In the genomic region with DNA sequence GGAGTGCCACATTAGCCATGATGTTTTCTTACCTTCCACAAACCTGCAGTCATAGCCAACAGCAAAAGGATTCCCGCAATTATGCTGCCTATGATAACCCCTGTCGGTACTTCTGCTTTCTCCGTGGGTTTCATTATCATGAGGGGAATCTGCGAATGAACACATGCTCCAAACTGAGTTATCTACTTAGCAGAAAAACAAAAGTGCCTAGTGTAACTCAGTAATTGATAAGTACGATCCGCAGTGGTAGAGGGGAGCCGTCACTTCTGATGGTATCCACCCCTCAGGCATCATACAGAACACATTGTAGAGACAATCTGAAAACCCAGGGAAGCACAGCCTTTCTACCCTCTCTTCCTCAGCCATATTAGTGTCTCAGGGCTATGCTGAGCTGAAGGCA, we compare ENCODE assay signal across 24 mouse cellular contexts. TPM values are rescaled to one million over a fixed set of nuclear protein-coding genes. Genes with fewer than 3 reads are reported as not detected.
DNase-seq lines count a peak whose midpoint lies in the region; ATAC-seq and TF ChIP-seq lines count a peak whose summit lies in the region.
"Had no signal": no experiment of that assay in that cellular context is flagged by ENCODE, and none has a peak within 500 bp of the region (broad histone marks: within the 10 kb centered on the region; RNA-seq: fewer than 3 reads in every experiment).

No protein-coding gene starts in this region.

- no peak overlapping the region for H3K9ac ChIP-seq in embryonic facial prominence, embryonic 12.5 days
- H3K9ac ChIP-seq in liver, embryonic 14.5 days (replicated peaks): no peak overlapping the region
- no peak overlapping the region; the same call in 1 of the 2 replicates for H3K9ac ChIP-seq in liver, embryonic 12.5 days
- H3K9ac ChIP-seq: embryonic facial prominence, embryonic 13.5 days; forebrain, embryonic 13.5 days; forebrain, postnatal 0 days; heart, embryonic 12.5 days had no signal

- intact Hi-C loops in gastrocnemius, postnatal 36 days (cut with DNase I): loop anchor here (10.0 kb wide), 1 partner anchor 258 kb away; the partner anchor contains the start of gene Pelo

- no peak for ATAC-seq in embryonic facial prominence, embryonic 12.5 days (ENCODE audit: insufficient number of reproducible peaks, insufficient read depth, low FRiP score, low TSS enrichment)
- peak; percentile 39 for ATAC-seq in liver, embryonic 14.5 days (ENCODE audit: insufficient read depth)
- ATAC-seq in liver, embryonic 12.5 days: no peak
- ATAC-seq in granulocyte monocyte progenitor cell, adult 5-6 weeks (replicated peaks; ENCODE audit: poor library complexity, severe bottlenecking): peak; percentile 21; the same call in 1 of the 2 replicates
- ATAC-seq in megakaryocyte-erythroid progenitor cell, adult 5-6 weeks (replicated peaks; ENCODE audit: low FRiP score, low TSS enrichment, poor library complexity, severe bottlenecking): peak; percentile 77
- ATAC-seq: activated CD4-positive, CD25-positive, alpha-beta regulatory T cell, adult 4 months; CD4-positive, CD25-positive, alpha-beta regulatory T cell, adult 4 months; forebrain, embryonic 13.5 days; forebrain, postnatal 0 days; hindbrain, postnatal 0 days; Patski had no signal

- no peaks in the 10 kb centered on the region for H3K27me3 ChIP-seq in embryonic facial prominence, embryonic 12.5 days
- H3K27me3 ChIP-seq in embryonic facial prominence, embryonic 10.5 days (replicated peaks; ENCODE audit: low read depth, poor library complexity, severe bottlenecking): no peaks in the 10 kb centered on the region
- no peaks in the 10 kb centered on the region for H3K27me3 ChIP-seq in liver, embryonic 14.5 days (ENCODE audit: control insufficient read depth, insufficient read depth, low read length)
- H3K27me3 ChIP-seq in liver, embryonic 12.5 days (replicated peaks): no peaks in the 10 kb centered on the region
- H3K27me3 ChIP-seq: embryonic facial prominence, embryonic 13.5 days; forebrain, embryonic 13.5 days; heart, embryonic 12.5 days; Patski had no signal

- no peak overlapping the region for H3K4me2 ChIP-seq in embryonic facial prominence, embryonic 12.5 days (replicated peaks)
- H3K4me2 ChIP-seq in liver, embryonic 14.5 days (ENCODE audit: low read depth): no peak overlapping the region
- H3K4me2 ChIP-seq in liver, embryonic 12.5 days: no peak overlapping the region
- H3K4me2 ChIP-seq: embryonic facial prominence, embryonic 13.5 days; forebrain, embryonic 13.5 days; heart, embryonic 12.5 days had no signal

- no peak for DNase-seq in embryonic facial prominence, embryonic 10.5 days (ENCODE audit: low spot score)
- no peak for DNase-seq in liver, embryonic 14.5 days (ENCODE audit: low read depth in 3 of 3, low spot score in 3 of 3)
- no peak for DNase-seq in gastrocnemius, postnatal 36 days
- DNase-seq in heart, adult 8-10 months (ENCODE audit: low spot score): no peak
- DNase-seq: adrenal gland, postnatal 25 days; B cell, adult 2 months; cerebellum, adult 18-20 months; cerebellum, postnatal 10 days; embryo, embryonic 11 days; forebrain, postnatal 0 days; gastrocnemius, adult 2 months; gastrocnemius, postnatal 25 days; heart, adult 18-20 months had no signal

- no peaks in the 10 kb centered on the region for H3K9me3 ChIP-seq in embryonic facial prominence, embryonic 12.5 days
- no peaks in the 10 kb centered on the region for H3K9me3 ChIP-seq in embryonic facial prominence, embryonic 10.5 days
- H3K9me3 ChIP-seq in liver, embryonic 14.5 days (ENCODE audit: control insufficient read depth, low read length): no peaks in the 10 kb centered on the region
- H3K9me3 ChIP-seq in liver, embryonic 12.5 days (replicated peaks): no peaks in the 10 kb centered on the region
- H3K9me3 ChIP-seq: embryonic facial prominence, embryonic 13.5 days; forebrain, embryonic 13.5 days; heart, embryonic 12.5 days had no signal

- 84% methylated on average over 7 of the region's 7 CpGs for WGBS in embryonic facial prominence, embryonic 12.5 days
- WGBS in embryonic facial prominence, embryonic 10.5 days: 82% methylated on average over 7 of the region's 7 CpGs
- 10% methylated on average over 7 of the region's 7 CpGs for whole genome bisulfite sequencing in liver, embryonic 14.5 days (ENCODE audit: insufficient replicate concordance)
- WGBS in liver, embryonic 12.5 days (ENCODE audit: insufficient replicate concordance): 24% methylated on average over 7 of the region's 7 CpGs

- TF ChIP-seq CTCF in liver, embryonic 14.5 days (IDR thresholded peaks at IDR 0.05; ENCODE audit: low read depth): no peak

- no peak for TF ChIP-seq EP300 in liver, embryonic 14.5 days (IDR thresholded peaks at IDR 0.05; ENCODE audit: low read depth)

- H3K4me1 ChIP-seq in embryonic facial prominence, embryonic 12.5 days: peaks cover 6% of the 10 kb centered on the region; the same call in 1 of the 2 replicates
- H3K4me1 ChIP-seq in embryonic facial prominence, embryonic 10.5 days: peaks cover 12% of the 10 kb centered on the region
- peaks cover 0 to 11% of the 10 kb centered on the region in 2 experiments; a peak in 2 of 4 replicates for H3K4me1 ChIP-seq in liver, embryonic 14.5 days (replicated peaks; ENCODE audit: control insufficient read depth in 2 of 2, insufficient read depth in 2 of 2, low read length in 1 of 2)
- H3K4me1 ChIP-seq in liver, embryonic 12.5 days: peaks cover 15% of the 10 kb centered on the region; the same call in 1 of the 2 replicates

- H3K27ac ChIP-seq in embryonic facial prominence, embryonic 12.5 days: peak overlapping the region; percentile 6; the same call in 1 of the 2 replicates
- no peak overlapping the region for H3K27ac ChIP-seq in embryonic facial prominence, embryonic 10.5 days (replicated peaks)
- H3K27ac ChIP-seq in liver, embryonic 14.5 days: no peak overlapping the region
- H3K27ac ChIP-seq in liver, embryonic 12.5 days: no peak overlapping the region
- H3K27ac ChIP-seq: embryonic facial prominence, embryonic 13.5 days; forebrain, embryonic 13.5 days; hindbrain, postnatal 0 days had no signal

- H3K4me3 ChIP-seq in embryonic facial prominence, embryonic 12.5 days: no peak overlapping the region
- H3K4me3 ChIP-seq in embryonic facial prominence, embryonic 10.5 days: no peak overlapping the region
- H3K4me3 ChIP-seq in liver, embryonic 14.5 days (ENCODE audit: insufficient read depth in 1 of 2, low read depth in 2 of 2, low read length in 2 of 2): no peak overlapping the region
- H3K4me3 ChIP-seq in liver, embryonic 12.5 days: no peak overlapping the region
- H3K4me3 ChIP-seq: embryonic facial prominence, embryonic 13.5 days; forebrain, embryonic 13.5 days; gastrocnemius, adult 2 months; heart, embryonic 12.5 days had no signal

- H3K36me3 ChIP-seq in embryonic facial prominence, embryonic 12.5 days: 0 out of 2 replicates have a peak, but pooled peaks cover 3% of the 10 kb centered on the region
- H3K36me3 ChIP-seq in embryonic facial prominence, embryonic 10.5 days (replicated peaks): no peaks in the 10 kb centered on the region
- no peaks in the 10 kb centered on the region for H3K36me3 ChIP-seq in liver, embryonic 14.5 days (replicated peaks; ENCODE audit: control insufficient read depth, insufficient read depth, low read depth)
- 0 out of 2 replicates have a peak, but pooled peaks cover 4% of the 10 kb centered on the region for H3K36me3 ChIP-seq in liver, embryonic 12.5 days

RNA-seq across cellular contexts. Expression of gene Mocs2, which starts 19.0 kb away (rescaled TPM):
- 89.5 and 90.5 TPM in 2 replicates for polyA plus RNA-seq in embryonic facial prominence, embryonic 12.5 days (2016; fragmentation: Nextera tagmentation; extraction: Ambion mirVana)
- polyA plus RNA-seq in embryonic facial prominence, embryonic 10.5 days (2016; fragmentation: Nextera tagmentation; extraction: Ambion mirVana): 64.4 and 67.3 TPM in 2 replicates
- polyA plus RNA-seq in liver, embryonic 14.5 days (2012; rRNA removed): 15.7 and 29.5 TPM in 2 replicates
- 57.5 and 60.1 TPM in 2 replicates for polyA plus RNA-seq in liver, embryonic 14.5 days (2014; fragmentation: Nextera tagmentation; extraction: Ambion mirVana)
- polyA plus RNA-seq in liver, embryonic 12.5 days (2016; fragmentation: Nextera tagmentation; extraction: Ambion mirVana): 44.1 and 45.4 TPM in 2 replicates
- 30.9 and 53.5 TPM in 2 replicates for total RNA-seq in granulocyte monocyte progenitor cell, adult 5-6 weeks (2014; fragmentation: Nextera tagmentation)
- total RNA-seq in granulocyte monocyte progenitor cell, adult 5-6 weeks (2017): 43.8 and 45.1 TPM in 2 replicates
- total RNA-seq in megakaryocyte-erythroid progenitor cell, adult 5-6 weeks (2014; fragmentation: Nextera tagmentation): 29.6 and 32.4 TPM in 2 replicates
- 40.1 and 42.4 TPM in 2 replicates for total RNA-seq in megakaryocyte-erythroid progenitor cell, adult 5-6 weeks (2017)
- 10 to 100 TPM; 48.4 to 55.3 TPM for total RNA-seq in gastrocnemius, postnatal 36 days (2021)
- total RNA-seq in heart, adult 8-10 months (2022): 10 to 100 TPM; 30.3 to 48.4 (median 39.8) TPM

Comparison
In these comparisons a context has a peak if more than half of its experiments do, and no peak if none do; other contexts are left out.
1. ATAC-seq: peak in liver, embryonic 14.5 days (single experiment), granulocyte monocyte progenitor cell, adult 5-6 weeks (single experiment) and megakaryocyte-erythroid progenitor cell, adult 5-6 weeks (single experiment); none in embryonic facial prominence, embryonic 12.5 days (single experiment) and liver, embryonic 12.5 days (single experiment).